Mouse (Mus musculus) intestine, embryonic 14.5 days (tissue): ENCODE data around the gene Lrfn2. TPM values are rescaled to one million over a fixed set of nuclear protein-coding genes. Genes with fewer than 3 reads are reported as not detected.

Experiments used
- ATAC-seq: fragments of 200-750 bp; cut with Nextera tagmentation; replicated peaks from 2 replicates; pipeline ENCODE4 v1.8.0; 2017; ENCODE audit warnings: low read depth, moderate number of reproducible peaks, moderate TSS enrichment, moderate library complexity; ENCODE audit not compliant: low FRiP score, low TSS enrichment
- DNase-seq: peaks from one replicate; pipeline ENCODE4 v3.0.0-alpha.2; 2018; ENCODE audit warnings: low spot score
- H3K27ac ChIP-seq: fragments of 300-500 bp; sonication (generic); 2 replicates; pipeline ENCODE4 v1.5.1; 2014; ENCODE audit warnings: low read depth, mild to moderate bottlenecking, control low read depth
- H3K27me3 ChIP-seq: fragments of 300-500 bp; sonication (generic); replicated peaks from 2 replicates; pipeline ENCODE4 v1.6.1; 2014; ENCODE audit warnings: low read length, control low read depth; ENCODE audit not compliant: control insufficient read depth, insufficient read depth
- H3K36me3 ChIP-seq: fragments of 300-500 bp; sonication (generic); 2 replicates; pipeline ENCODE4 v1.6.1; 2014; ENCODE audit warnings: low read length, control low read depth; ENCODE audit not compliant: control insufficient read depth, insufficient read depth
- H3K4me1 ChIP-seq: fragments of 300-500 bp; sonication (generic); replicated peaks from 2 replicates; pipeline ENCODE4 v1.6.1; 2014; ENCODE audit warnings: low read length, control low read depth, mixed read lengths; ENCODE audit not compliant: control insufficient read depth, insufficient read depth
- H3K4me2 ChIP-seq: fragments of 300-500 bp; sonication (generic); 2 replicates; pipeline ENCODE4 v1.6.1; 2014; ENCODE audit warnings: low read length
- H3K4me3 ChIP-seq: fragments of 300-500 bp; sonication (generic); 2 replicates; pipeline ENCODE4 v1.5.1; 2014; ENCODE audit warnings: low read depth, low read length, control low read depth, mixed read lengths
- H3K9ac ChIP-seq: fragments of 300-500 bp; sonication (generic); 2 replicates; pipeline ENCODE4 v1.6.1; 2014; ENCODE audit warnings: mild to moderate bottlenecking, low read length
- H3K9me3 ChIP-seq: fragments of 300-500 bp; sonication (generic); 2 replicates; pipeline ENCODE4 v1.6.1; 2016; ENCODE audit warnings: low read length, control low read depth; ENCODE audit not compliant: control insufficient read depth
- WGBS: fragments of 180-500 bp; shearing (Covaris S2); extraction: QIAGEN DNeasy Blood & Tissue Kit; methylation state at CpG from one replicate; pipeline ENCODE4 v1.1.7; 2014; 5-methylcytosine and 5-hydroxymethylcytosine counted together
- polyA plus RNA-seq: library from polyadenylated mRNA; unstranded; fragments of >200 nt; fragmentation: Nextera tagmentation; extraction: Ambion mirVana; gene quantifications from 2 replicates; pipeline ENCODE4 v1.2.1, GENCODE M21; 2014

The Lrfn2 gene
- polyA plus RNA-seq, 1 experiment from 2014 or later: 0.61 TPM

GRCm38 (mm10) chr17:49065050-49065449 lies 132.9 kb downstream of the Lrfn2 start:
- no peak overlapping the region for H3K9ac ChIP-seq
- H3K27ac ChIP-seq: no peak overlapping the region
- no peak for ATAC-seq
- H3K4me2 ChIP-seq: no peak overlapping the region
- H3K27me3 ChIP-seq: no peaks in the 10 kb centered on the region
- no peak for DNase-seq
- H3K4me3 ChIP-seq: no peak overlapping the region
- peaks cover 8% of the 10 kb centered on the region; the same call in 1 of the 2 replicates for H3K4me1 ChIP-seq
- no peaks in the 10 kb centered on the region for H3K36me3 ChIP-seq
- 83% methylated on average over 3 of the region's 3 CpGs for WGBS
- H3K9me3 ChIP-seq: no peaks in the 10 kb centered on the region

DNA sequence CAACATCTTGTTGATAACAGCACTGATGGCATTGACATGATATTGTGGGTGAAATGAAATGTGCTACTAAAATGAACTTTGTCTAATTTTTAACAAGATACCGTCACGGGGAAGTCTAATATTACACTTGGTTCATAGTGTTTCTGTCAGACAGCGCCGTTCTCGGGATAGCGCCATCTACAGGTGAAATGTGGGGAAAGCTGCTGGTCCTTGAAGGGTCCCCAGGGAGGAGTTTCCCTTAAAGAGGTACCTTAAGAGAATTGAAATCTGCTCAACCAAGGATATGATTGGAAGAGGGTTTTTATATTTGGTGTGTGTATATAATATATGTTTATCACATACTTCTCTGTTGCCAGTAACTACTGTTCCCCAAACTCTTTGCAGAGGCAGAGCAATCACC lies 134.6 kb downstream of the Lrfn2 start:
- no peaks in the 10 kb centered on the region for H3K9me3 ChIP-seq
- WGBS: 70% methylated on average over 6 of the region's 6 CpGs
- no peak overlapping the region for H3K4me3 ChIP-seq
- DNase-seq (no peak), ATAC-seq (no peak)
- H3K36me3 ChIP-seq: no peaks in the 10 kb centered on the region
- peaks cover 8% of the 10 kb centered on the region; the same call in 1 of the 2 replicates for H3K4me1 ChIP-seq
- H3K9ac ChIP-seq: no peak overlapping the region
- no peak overlapping the region for H3K4me2 ChIP-seq
- H3K27ac ChIP-seq: no peak overlapping the region
- H3K27me3 ChIP-seq: no peaks in the 10 kb centered on the region

DNA sequence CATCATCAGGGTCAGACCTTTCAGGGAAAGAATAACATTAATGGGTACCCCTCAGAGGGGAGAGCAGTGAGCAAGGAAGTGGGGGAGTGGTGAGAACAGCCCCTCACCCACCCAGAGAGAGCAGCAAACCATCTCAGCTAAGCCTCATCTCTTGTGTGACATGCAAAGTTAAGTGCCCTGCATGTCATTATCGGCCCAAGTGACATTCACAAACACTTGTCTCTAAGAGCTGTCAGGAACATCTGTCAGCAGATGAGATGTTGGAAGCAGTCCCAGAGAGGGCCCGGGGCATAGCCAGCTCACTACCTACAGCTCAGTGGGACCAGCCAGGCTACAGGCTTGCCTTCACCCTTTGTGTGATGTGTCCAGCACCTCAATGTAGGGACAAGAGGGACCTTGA lies 146.0 kb downstream of the Lrfn2 start:
- Histone ChIP-seq H3K4me1 (no peaks in the 10 kb centered on the region), H3K27ac (no peak overlapping the region), H3K9me3 (no peaks in the 10 kb centered on the region), H3K4me2 (no peak overlapping the region), H3K4me3 (no peak overlapping the region), H3K9ac (no peak overlapping the region), H3K36me3 (no peaks in the 10 kb centered on the region), H3K27me3 (no peaks in the 10 kb centered on the region)
- ATAC-seq: no peak
- WGBS: 44% methylated on average over 2 of the region's 2 CpGs
- no peak for DNase-seq

DNA sequence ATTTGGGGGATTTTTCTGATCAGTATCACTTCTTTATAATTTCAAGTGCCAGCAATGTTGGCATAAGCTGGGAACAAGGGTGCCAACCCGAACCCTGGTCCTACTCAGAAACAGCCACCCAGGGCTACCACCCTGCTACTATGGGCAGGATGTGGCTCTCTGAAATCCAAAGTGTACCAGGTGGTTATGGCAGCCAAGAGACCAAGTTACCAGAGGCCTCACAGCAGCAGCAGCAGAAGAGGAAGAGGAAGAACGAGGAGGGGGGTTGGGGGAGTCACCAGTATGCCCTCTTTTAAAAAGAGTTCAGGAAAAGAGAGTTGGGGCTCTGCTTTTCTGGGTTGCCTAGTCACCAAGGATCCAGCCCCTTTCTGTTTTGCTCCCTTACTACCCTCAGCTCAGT lies 147.5 kb downstream of the Lrfn2 start:
- no peak overlapping the region for H3K9ac ChIP-seq
- H3K27ac ChIP-seq: no peak overlapping the region
- H3K4me1 ChIP-seq: no peaks in the 10 kb centered on the region
- no peaks in the 10 kb centered on the region for H3K27me3 ChIP-seq
- H3K4me2 ChIP-seq: no peak overlapping the region
- H3K36me3 ChIP-seq: no peaks in the 10 kb centered on the region
- no peak overlapping the region for H3K4me3 ChIP-seq
- no peaks in the 10 kb centered on the region for H3K9me3 ChIP-seq
- 67% methylated on average over 2 of the region's 2 CpGs for WGBS
- DNase-seq (no peak), ATAC-seq (no peak)

GRCm38 (mm10) chr17:49083594-49084380 lies 151.6 kb downstream of the Lrfn2 start:
- DNase-seq: no peak
- ATAC-seq: no peak

GRCm38 (mm10) chr17:49085111-49085510 lies 152.9 kb downstream of the Lrfn2 start:
- ATAC-seq: no peak

More at GRCm38 (mm10) chr17:49083594-49084380, 151.6 kb downstream of the Lrfn2 start:
- 73% methylated on average over 9 of the region's 9 CpGs for WGBS
- Histone ChIP-seq H3K27me3 (no peaks in the 10 kb centered on the region), H3K4me2 (no peak overlapping the region), H3K4me3 (no peak overlapping the region), H3K9me3 (no peaks in the 10 kb centered on the region), H3K36me3 (no peaks in the 10 kb centered on the region), H3K27ac (no peak overlapping the region), H3K4me1 (no peaks in the 10 kb centered on the region), H3K9ac (no peak overlapping the region)

GRCm38 (mm10) chr17:49096781-49097544 lies 164.8 kb downstream of the Lrfn2 start:
- Histone ChIP-seq H3K27me3 (no peaks in the 10 kb centered on the region), H3K36me3 (no peaks in the 10 kb centered on the region), H3K4me2 (no peak overlapping the region), H3K4me1 (no peaks in the 10 kb centered on the region), H3K27ac (no peak overlapping the region), H3K9me3 (no peaks in the 10 kb centered on the region), H3K4me3 (no peak overlapping the region), H3K9ac (no peak overlapping the region)
- DNase-seq: no peak
- WGBS: 75% methylated on average over 16 of the region's 16 CpGs
- ATAC-seq: no peak

More at GRCm38 (mm10) chr17:49085111-49085510, 152.9 kb downstream of the Lrfn2 start:
- no peaks in the 10 kb centered on the region for H3K4me1 ChIP-seq
- H3K27ac ChIP-seq: no peak overlapping the region
- H3K4me2 ChIP-seq: no peak overlapping the region
- no peak for DNase-seq
- no peaks in the 10 kb centered on the region for H3K36me3 ChIP-seq
- H3K4me3 ChIP-seq: no peak overlapping the region
- WGBS: 89% methylated on average over 4 of the region's 4 CpGs
- no peak overlapping the region for H3K9ac ChIP-seq
- no peaks in the 10 kb centered on the region for H3K9me3 ChIP-seq
- no peaks in the 10 kb centered on the region for H3K27me3 ChIP-seq

DNA sequence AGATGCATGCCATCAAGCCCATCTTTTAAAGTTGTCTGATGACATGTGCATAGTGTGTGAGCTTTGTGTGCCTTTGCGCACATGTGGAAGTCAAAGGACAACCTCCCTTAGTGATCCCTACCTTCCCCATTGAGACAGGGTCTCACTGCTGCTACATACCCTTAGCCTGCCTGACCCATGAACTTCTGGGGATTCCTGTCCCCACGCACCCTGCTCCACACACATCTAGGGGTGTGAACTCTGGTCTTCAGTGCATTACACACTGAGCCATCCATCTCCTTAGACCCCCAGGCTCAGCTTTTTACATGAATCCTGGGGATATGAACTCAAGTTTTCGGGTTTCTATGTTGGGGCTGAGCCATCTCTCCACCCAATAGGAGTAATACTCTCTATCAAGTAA lies 179.2 kb downstream of the Lrfn2 start:
- no peak overlapping the region for H3K27ac ChIP-seq

More for the DNA sequence above, 179.2 kb downstream of the Lrfn2 start:
- Histone ChIP-seq H3K4me2 (no peak overlapping the region), H3K36me3 (no peaks in the 10 kb centered on the region), H3K4me1 (no peaks in the 10 kb centered on the region), H3K9me3 (no peaks in the 10 kb centered on the region), H3K4me3 (no peak overlapping the region), H3K27me3 (no peaks in the 10 kb centered on the region), H3K9ac (no peak overlapping the region)
- DNase-seq: no peak
- no peak for ATAC-seq
- 93% methylated on average over 3 of the region's 3 CpGs for WGBS
